Mouse (Mus musculus): ENCODE results near the gene Map2k6. TPM values are rescaled to one million over a fixed set of nuclear protein-coding genes. Genes with fewer than 3 reads are reported as not detected.

The Map2k6 gene
- polyA plus RNA-seq, 1 experiment, result 8.4 TPM

GRCm38 (mm10) chr11:110562320-110563081, 163.6 kb downstream of the Map2k6 start:
- no peak for DNase-seq (ENCODE audit: low spot score)

DNA sequence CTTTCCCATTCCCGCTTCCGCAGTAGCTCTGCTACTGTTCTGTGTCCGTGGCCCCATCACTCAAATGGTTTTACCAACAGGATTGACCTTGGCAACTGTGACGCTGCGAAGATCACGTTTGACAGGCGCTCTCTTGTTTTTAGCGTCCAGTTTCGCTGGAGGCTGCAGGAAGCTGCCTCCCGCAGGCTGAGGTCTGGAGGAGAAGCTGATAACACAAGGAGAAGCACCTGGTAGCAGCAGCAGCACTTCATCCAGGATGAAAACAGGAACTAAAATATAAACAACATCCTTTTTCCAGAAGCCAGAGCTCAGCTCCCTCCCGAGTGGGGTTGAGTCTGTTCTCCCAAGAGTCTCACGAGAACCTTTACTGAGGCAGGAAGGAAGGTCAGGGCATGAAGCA, 164.3 kb downstream of the Map2k6 start:
- DNase-seq (ENCODE audit: low spot score), result no peak

DNA sequence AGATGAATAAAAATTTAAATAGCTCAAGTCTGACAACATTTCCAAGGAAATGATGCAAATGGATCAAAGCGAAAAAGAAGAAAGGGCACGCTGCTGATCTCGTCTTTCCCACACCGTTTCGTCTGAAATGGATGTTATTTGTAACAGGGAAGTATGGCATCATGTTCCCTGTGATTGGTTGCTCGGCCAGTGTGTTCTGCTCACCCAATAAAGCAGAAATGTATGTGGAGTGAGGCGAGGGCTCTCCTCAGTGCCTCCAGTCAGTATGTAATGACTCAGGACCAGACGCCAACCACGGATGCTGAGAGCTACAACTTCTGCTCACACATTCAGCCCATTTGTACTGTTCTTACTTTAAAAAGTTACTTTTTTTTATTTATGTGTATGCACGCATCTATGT, 164.9 kb downstream of the Map2k6 start:
- no peak for DNase-seq (ENCODE audit: low spot score)

DNA sequence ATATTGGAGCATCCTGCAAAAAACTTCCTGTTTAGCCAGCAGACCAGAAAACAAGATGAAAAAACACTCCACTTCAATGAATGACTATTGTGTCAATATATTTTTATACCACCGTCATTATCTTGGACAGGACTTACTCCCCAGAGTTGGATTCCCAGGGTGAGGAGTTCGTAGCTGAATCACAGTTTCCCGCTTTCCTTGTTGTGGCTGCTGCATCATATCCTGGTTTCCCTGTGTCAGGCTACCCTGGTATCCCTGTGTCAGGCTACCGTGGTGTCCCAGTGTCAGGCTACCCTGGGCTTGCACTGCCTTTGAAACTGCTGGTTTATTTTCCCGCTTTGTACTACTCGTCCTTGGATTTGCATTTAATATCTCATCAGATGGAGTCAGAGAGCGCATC, 167.4 kb downstream of the Map2k6 start:
- no peak for DNase-seq (ENCODE audit: low spot score)

GRCm38 (mm10) chr11:110572548-110572947, 173.6 kb downstream of the Map2k6 start:
- DNase-seq (ENCODE audit: low spot score), result no peak

Other genes starting within 250 kb of the Map2k6 start
- gene Abca9, start 230.9 kb upstream of the Map2k6 start, polyA plus RNA-seq (2012; rRNA removed), result 7.5 TPM in 2 replicates
- 3.4 and 4.0 TPM in 2 replicates for gene Abca6, start 147.3 kb upstream of the Map2k6 start, polyA plus RNA-seq (2012; rRNA removed)
- 4.2 and 4.5 TPM in 2 replicates for gene Abca5, start 61.4 kb upstream of the Map2k6 start, polyA plus RNA-seq (2012; rRNA removed)

Data from urinary bladder, adult 2 months (tissue).